Mouse (Mus musculus) kidney, adult 11 months (tissue): ENCODE data around the gene Ebf1.

Experiments
- DNase-seq: peaks from one replicate; pipeline ENCODE4 v3.0.0; 2022

Gene Ebf1

DNA sequence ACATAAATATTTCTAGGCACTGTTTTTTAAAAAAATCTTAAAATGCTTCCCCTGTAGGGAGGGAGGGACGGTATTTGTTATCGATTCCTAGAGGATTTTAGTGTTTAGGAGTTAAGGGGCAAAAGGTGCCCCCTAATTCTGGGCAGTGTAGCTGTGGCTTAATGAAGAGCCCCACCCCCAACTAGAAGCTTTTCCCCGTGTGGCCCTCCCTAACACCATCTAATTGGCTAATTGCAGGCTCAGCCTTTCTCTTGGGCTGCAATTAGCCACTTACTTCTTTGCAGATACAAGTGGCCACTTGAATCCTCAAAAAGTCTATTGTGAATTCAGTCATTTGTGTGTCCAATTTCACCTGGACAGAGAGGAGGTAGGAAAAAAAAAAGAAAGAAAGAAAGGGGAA lies 175.7 kb downstream of the Ebf1 start:
- no peak for DNase-seq

- no peak for DNase-seq
Measured at GRCm38 (mm10) chr11:44794883-44795282, 177.8 kb downstream of the Ebf1 start.

DNA sequence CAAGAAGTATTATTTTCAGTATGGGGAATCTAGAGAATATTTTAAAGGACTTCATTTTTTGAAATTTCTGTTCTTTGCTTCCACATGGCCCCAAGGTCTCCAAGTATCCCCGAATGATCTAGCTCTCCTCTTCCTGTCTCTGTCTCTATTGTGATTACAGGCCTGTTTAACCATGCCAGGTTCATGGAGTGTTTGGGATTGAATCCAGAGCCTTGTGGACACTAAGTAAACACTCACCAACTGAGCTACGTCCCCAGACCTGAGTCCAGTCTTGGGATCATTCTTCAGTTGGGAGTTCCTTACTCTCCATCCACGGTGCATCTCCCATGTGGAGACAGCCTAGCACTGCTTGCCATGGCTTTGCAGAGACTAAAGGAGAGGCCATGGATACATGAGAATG lies 178.7 kb downstream of the Ebf1 start:
- no peak for DNase-seq

GRCm38 (mm10) chr11:44798270-44798669 lies 181.2 kb downstream of the Ebf1 start:
- no peak for DNase-seq

DNA sequence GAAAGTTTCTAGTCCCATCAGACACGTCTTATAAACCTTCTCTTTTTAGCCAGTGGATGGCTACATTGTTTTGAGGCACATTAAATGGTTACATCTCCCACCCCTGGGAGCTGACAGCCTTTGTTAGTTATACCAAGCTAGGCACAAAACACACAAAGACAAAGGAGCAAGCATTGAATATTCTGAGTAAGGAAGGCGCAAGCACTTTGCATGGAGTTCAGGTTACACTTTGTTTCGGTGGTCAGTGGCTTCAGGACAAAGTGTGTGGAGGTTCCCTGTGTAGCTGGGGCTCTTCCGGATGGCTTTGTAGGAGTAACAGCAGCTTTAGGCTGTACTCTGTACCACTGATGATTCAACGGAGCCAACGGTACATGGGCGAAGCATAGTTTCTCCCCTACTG lies 186.9 kb downstream of the Ebf1 start:
- DNase-seq, result no peak

- DNase-seq, result no peak
Measured at GRCm38 (mm10) chr11:44806589-44806988, 189.5 kb downstream of the Ebf1 start.

GRCm38 (mm10) chr11:44808855-44809546 lies 191.9 kb downstream of the Ebf1 start:
- no peak for DNase-seq

DNA sequence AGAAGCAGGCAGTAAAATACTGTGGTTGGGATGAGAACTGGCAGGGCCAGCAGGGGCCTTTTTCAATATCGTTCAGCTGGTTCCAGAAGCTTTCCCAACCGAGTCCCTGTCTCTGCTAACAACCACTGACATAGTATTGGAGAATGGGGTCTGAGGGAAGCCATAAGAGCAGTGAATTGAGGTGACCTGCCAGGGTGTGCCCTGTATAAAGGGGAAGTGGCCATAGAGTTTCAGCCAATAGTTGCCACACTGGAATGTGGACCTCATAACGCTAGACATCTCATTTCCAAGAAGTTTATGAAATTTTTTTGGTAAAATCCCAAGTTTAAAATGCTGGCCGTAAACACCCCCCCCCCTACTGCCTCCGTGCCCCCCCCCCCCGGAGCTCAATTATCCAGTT lies 193.9 kb downstream of the Ebf1 start:
- no peak for DNase-seq

DNA sequence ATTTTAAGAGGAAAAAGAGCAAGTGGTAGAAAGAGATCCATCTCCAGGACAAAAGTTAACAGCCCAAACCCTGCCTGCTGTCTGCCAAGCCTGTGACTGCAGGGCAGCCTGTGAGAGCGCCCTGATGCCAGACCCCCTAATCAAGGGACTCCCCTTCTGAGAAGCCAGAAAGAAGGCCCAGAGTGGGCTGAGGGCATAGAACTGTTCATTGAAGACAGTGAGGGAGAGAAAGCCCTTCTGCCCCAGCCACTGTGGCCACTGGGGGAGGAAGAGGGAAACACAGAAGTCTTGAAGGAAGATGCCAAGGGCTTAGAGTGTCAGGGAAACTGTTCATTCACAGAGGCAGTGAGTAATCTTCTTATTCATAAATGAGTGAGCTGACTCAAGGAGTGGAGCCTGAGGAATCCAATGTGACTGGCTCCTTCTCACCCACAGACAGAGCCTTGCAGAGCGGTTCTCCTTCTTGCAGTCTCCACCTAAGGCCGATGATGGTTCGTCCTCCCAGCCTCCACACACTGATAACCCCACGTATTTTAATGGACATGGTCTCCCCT lies 195.2 kb downstream of the Ebf1 start:
- DNase-seq, result no peak

DNA sequence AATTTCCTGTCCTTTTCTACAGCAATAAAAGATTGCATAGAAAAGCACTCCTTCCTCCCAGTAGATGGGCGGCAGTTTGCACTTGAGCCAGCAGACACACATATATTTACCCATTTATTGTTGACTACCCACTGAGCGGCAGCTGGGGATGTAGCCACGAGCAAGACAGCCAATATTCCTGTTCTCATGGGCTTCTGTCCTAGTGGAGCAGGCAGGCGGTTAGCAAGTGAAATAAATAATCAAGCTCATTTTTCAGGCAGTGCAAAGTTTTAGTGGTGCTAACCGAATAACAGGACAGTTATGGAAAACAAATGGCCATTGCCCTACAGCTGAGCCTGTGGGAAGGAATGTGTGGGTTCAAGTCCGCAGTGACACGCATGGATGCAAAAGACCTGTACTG lies 196.4 kb downstream of the Ebf1 start:
- DNase-seq, result no peak

DNA sequence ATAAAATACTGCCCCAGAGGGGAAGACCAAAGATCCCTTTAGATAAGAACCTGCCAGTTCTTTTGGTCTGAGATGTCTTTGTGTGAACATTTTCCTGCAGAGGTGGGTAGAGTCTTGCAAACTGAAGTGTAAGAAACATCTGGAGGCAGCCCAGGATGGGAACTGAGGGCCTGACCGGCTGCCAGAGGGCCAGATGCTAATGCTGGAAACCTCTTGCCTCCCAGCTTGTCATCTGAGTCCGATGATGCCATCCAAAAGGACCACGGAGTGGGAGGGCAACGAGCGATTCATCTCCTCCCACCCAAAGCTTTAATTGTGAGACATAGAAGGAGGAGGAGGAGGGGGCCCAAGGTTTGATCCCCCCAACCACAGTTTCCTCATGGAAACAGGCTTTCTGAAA lies 197.7 kb downstream of the Ebf1 start:
- no peak for DNase-seq

GRCm38 (mm10) chr11:44815991-44816390 lies 198.9 kb downstream of the Ebf1 start:
- DNase-seq, result no peak

DNA sequence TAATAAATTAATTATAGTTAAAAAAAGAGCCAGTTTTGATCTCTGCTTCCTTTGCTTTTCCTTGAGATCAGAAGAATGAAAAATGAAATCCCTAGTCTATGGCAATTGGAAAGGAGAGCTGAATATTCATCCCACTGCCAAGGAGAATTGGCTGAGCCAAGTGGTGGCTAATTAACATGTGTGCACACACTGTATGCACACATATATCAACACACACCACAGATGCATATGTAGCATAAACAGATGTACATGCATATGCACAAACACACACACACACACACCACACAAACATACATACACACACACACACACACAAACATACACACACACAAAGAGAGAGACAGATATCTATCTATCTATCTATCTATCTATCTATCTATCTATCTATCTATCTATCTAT lies 205.2 kb downstream of the Ebf1 start:
- no peak for DNase-seq

DNA sequence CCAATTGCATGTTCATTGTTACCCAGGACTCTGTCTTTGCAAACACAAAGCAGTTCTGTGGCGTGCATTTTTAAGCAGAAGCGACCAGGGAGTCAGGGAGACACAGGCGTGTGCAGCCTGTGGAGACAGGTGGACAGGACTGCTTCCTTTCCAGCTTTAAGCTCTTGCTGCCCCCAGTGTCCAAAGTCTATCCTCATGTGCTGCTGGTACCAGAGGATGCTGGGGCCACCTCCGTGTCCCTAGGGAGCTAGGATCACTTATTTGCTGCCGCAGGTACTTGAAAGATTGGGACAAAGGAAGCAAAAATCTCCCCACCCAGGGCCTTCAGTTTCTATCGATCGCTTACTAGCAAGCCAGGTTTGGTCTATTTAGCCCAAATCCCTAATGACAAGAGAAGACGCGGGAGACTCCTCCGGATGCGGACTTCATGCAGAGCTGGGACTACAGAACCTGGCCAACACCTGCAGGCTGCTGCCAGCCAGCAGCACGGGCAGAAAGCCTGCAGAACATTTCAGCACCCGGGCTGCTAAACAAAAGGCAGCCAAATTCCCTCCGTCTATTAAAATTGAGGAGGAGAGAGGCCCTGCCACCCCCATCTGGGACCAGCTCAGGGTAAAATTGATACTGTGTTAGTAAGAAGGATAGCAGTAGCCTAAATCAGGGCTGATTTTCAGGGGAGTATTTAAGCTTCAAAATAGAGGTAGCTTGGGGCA lies 215.3 kb downstream of the Ebf1 start:
- DNase-seq, result no peak

- DNase-seq, result no peak
Measured at GRCm38 (mm10) chr11:44832940-44833254, 215.8 kb downstream of the Ebf1 start.

- no peak for DNase-seq
Measured at GRCm38 (mm10) chr11:44833351-44833996, 216.4 kb downstream of the Ebf1 start.

GRCm38 (mm10) chr11:44835166-44835565 lies 218.0 kb downstream of the Ebf1 start:
- no peak for DNase-seq

GRCm38 (mm10) chr11:44837592-44837991 lies 220.5 kb downstream of the Ebf1 start:
- DNase-seq, result no peak

GRCm38 (mm10) chr11:44841127-44842056 lies 224.3 kb downstream of the Ebf1 start:
- no peak for DNase-seq

- no peak for DNase-seq
Measured at GRCm38 (mm10) chr11:44851874-44852273, 234.8 kb downstream of the Ebf1 start.

DNA sequence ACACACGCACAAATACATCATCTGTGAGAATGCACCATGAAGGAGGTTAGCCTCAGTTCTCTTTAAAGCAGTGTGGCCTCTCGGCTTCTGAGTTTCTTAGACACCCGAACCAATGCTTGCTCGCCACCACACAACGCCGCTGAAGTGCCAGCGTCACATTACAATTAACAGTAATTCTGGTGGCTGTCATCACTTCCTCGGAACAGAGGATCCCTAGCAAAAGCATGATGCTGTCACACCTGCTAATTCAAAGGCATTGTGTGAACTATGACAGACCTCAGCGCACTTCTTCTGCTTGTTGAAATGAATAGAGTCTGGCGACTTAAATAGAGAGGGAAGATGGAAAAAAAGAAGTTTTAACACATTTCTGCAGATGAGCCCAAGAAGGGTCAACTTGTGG lies 235.8 kb downstream of the Ebf1 start:
- DNase-seq, result no peak

DNA sequence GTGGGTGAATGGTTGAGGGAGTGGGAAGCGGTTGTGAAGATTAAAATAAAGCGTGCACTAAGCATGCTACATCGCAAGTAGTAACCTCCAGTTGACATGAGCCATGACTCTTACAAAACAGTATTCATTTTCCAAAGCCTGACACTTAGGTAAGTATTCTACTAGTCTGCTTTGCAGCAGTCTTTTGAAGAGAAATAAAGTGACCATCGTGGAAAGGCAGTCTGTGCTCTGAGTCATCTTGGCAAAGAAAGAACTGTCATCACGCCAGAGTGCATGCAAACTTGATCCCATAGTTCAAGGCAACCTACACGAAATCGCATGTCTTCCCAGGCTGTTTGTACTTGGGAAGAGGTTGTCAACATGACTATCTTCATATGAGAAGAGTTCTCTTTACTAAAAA lies 237.4 kb downstream of the Ebf1 start:
- DNase-seq, result no peak

DNA sequence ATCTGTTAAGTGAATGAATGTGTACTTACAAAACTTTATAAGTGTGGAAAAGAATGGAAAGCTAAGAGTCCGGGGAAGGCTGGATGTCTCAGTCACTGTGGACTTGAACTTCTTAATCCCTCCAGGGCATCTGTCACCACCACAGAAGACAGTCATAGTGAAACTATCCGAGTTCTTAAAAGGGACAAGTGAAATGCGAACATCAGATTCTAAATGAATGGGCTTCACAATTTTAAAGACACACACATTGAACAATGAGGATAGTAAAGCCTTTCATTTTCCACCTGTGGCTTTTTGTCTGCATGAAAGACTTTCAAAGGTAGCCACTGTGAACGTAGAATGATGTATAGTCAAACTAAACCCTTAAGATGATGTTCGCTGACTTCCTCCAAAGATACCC lies 244.0 kb downstream of the Ebf1 start:
- DNase-seq, result no peak
